Mouse (Mus musculus) urinary bladder, postnatal 0 days (tissue): ENCODE results near the gene Olfr1432. TPM values are rescaled to one million over a fixed set of nuclear protein-coding genes. Genes with fewer than 3 reads are reported as not detected.

Experiments used
- polyA plus RNA-seq: library from polyadenylated mRNA; unstranded; fragments of >200 nt; fragmentation: Nextera tagmentation; extraction: Ambion mirVana; gene quantifications from 2 replicates; pipeline ENCODE4 v1.2.1, GENCODE M21; 2015

The Olfr1432 gene
- polyA plus RNA-seq = not detected in 2 replicates

DNA sequence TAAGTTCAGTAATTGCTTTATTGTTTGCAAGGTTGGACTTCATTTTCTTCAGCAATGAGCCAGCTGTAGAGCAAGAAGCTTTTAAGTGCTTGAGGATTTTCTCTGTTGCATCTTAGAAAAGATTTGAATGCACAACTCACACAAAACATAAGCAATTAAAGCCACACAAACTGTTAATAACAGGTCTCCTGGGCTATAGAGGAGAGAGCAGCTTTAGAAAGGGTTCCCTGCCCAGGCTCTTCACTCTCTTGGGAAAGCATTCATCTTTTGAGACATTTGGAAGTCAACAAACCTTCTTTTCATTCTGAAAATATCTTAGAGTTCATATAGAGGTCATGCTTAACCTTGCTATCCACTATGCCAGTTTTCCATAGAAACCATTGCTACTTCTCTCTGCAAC, at the start of gene Olfr1432:
Gene Olfr1432 (minus strand): TSS at position 101 of the 400 bp plus-strand sequence.

GRCm38 (mm10) chr19:12279554-12279953, 47.2 kb upstream of the Olfr1432 start, which contains the start of gene Olfr1434:
Gene Olfr1434 (plus strand): TSS chr19:12279854.

DNA sequence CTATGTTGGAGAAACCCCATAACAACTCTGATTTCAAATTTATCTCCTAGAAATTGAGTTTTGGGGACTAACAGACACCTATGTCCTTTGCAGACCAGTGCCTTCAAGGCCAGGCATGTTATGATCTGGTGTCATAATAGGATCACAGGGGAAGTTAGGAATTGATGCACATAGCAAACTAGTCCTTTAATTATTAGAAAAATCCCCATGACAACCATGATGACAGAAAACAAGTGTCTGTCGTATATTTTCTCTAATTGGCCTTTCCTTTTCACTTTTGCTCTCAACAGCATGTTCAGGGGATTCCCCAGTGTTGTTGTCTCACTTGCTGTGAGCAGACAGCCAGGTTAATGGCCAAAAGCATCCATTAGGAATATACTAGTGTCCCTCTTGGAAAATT, 28.3 kb upstream of the Olfr1432 start, which contains the start of gene Olfr235:
Gene Olfr235 (plus strand): TSS at position 301 of the 400 bp plus-strand sequence.

GRCm38 (mm10) chr19:12241559-12241958, 9.2 kb upstream of the Olfr1432 start, which contains the start of gene Olfr262:
Gene Olfr262 (minus strand): TSS chr19:12241659.

DNA sequence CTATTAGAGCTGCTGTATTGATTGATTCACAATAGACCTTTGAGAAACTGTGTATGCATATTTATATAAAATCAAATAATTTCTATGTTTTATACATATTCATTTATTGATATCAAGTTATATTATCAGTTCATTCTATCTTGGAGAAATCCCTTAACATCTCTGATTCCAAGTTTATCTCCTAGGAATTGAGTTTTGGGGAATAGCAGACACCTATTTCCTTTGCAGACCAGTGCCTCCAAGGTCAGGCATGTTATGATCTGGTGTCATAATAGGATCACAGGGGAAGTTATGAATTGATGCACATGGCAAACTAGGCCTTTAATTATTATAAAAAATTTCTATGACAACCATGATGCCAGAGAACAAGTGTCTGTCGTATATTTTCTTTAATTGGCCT, 32.1 kb downstream of the Olfr1432 start, which contains the start of gene Olfr1431:
Gene Olfr1431 (plus strand): TSS at position 301 of the 400 bp plus-strand sequence.

Other genes starting within 250 kb of the Olfr1432 start
- gene Olfr1423, start 191.3 kb downstream of the Olfr1432 start, polyA plus RNA-seq = not detected in 2 replicates
- gene Olfr1424, start 169.9 kb downstream of the Olfr1432 start, polyA plus RNA-seq = not detected in 2 replicates
- not detected in 2 replicates for gene Olfr1425, start 154.9 kb downstream of the Olfr1432 start, polyA plus RNA-seq
- gene Olfr1426, start 140.6 kb downstream of the Olfr1432 start, polyA plus RNA-seq = not detected in 2 replicates
- gene Olfr1427, start 129.3 kb downstream of the Olfr1432 start, polyA plus RNA-seq = not detected in 2 replicates
- not detected in 2 replicates for gene Olfr1428, start 116.7 kb downstream of the Olfr1432 start, polyA plus RNA-seq
- not detected in 2 replicates for gene Olfr76, start 109.4 kb downstream of the Olfr1432 start, polyA plus RNA-seq
- gene Olfr1555-ps1, start 62.5 kb downstream of the Olfr1432 start, polyA plus RNA-seq = not detected in 2 replicates
- not detected in 2 replicates for gene Olfr1431, start 32.0 kb downstream of the Olfr1432 start, polyA plus RNA-seq
- gene Olfr262, start 9.1 kb upstream of the Olfr1432 start, polyA plus RNA-seq = not detected in 2 replicates
- not detected in 2 replicates for gene Olfr235, start 28.4 kb upstream of the Olfr1432 start, polyA plus RNA-seq
- gene Olfr1434, start 47.3 kb upstream of the Olfr1432 start, polyA plus RNA-seq = not detected in 2 replicates
- not detected in 2 replicates for gene Olfr1436, start 66.5 kb upstream of the Olfr1432 start, polyA plus RNA-seq
- not detected in 2 replicates for gene Olfr1437, start 92.5 kb upstream of the Olfr1432 start, polyA plus RNA-seq
- not detected in 2 replicates for gene Olfr1438-ps1, start 103.3 kb upstream of the Olfr1432 start, polyA plus RNA-seq
- not detected in 2 replicates for gene Olfr1440, start 154.7 kb upstream of the Olfr1432 start, polyA plus RNA-seq
- gene Olfr1441, start 184.8 kb upstream of the Olfr1432 start, polyA plus RNA-seq = not detected in 2 replicates
- gene Pfpl, start 195.3 kb upstream of the Olfr1432 start, polyA plus RNA-seq = not detected in 2 replicates
- 0.71 and 1.6 TPM in 2 replicates for gene Mpeg1, start 228.2 kb upstream of the Olfr1432 start, polyA plus RNA-seq